Mouse (Mus musculus) left cerebral cortex, adult 2 months (tissue): Measurements from ENCODE around the gene Sema3b. TPM values are rescaled to one million over a fixed set of nuclear protein-coding genes. Genes with fewer than 3 reads are reported as not detected.
A peak's percentile ranks its signal among the peaks of the same experiment; 100 is the strongest.

Experiments
- DNase-seq, 2 experiments: peaks; one replicate each; pipeline ENCODE4 v3.0.0; 2021 to 2022; ENCODE audit warnings: low spot score in 2 of 2, mixed read lengths in 1 of 2; ENCODE audit errors: extremely low spot score in 1 of 2
- H3K27ac ChIP-seq: fragments of 200-600 bp; 2 replicates; pipeline ENCODE4 v1.8.1; 2022
- H3K4me3 ChIP-seq: fragments of 200-600 bp; 2 replicates; pipeline ENCODE4 v1.8.1; 2022
- CTCF ChIP-seq: fragments of 200-600 bp; IDR thresholded peaks from 2 replicates; pipeline ENCODE4 v1.8.1; 2022; ENCODE audit warnings: antibody characterized with exemption, mild to moderate bottlenecking, moderate library complexity
- intact Hi-C: fragments of 180-260 bp; cut with DNase I; formaldehyde crosslinking; loops from one replicate; pipeline ENCODE4 v1.15.1; 2025
- total RNA-seq, 2 experiments: library from RNA; stranded (reverse); gene quantifications; 2 replicates each; pipeline ENCODE4 v1.2.3; 2021

Gene Sema3b
- total RNA-seq, 2 experiments from 2014 or later, result 3.3 to 4.1 TPM

- DNase-seq, result no peak
- no peak overlapping the region for H3K4me3 ChIP-seq
- intact Hi-C loops, result no loop called here
- H3K27ac ChIP-seq, result peak overlapping the region; percentile 56
- TF ChIP-seq CTCF, result no peak
These were observed 15.5 kb upstream of the Sema3b start for GRCm38 (mm10) chr9:107624539-107624938.

GRCm38 (mm10) chr9:107620954-107621353 lies 11.9 kb upstream of the Sema3b start:
- no peak for TF ChIP-seq CTCF
- DNase-seq, result no peak
- H3K27ac ChIP-seq, result no peak overlapping the region
- no peak overlapping the region for H3K4me3 ChIP-seq
- intact Hi-C loops, result no loop called here

GRCm38 (mm10) chr9:107619546-107619879 lies 10.5 kb upstream of the Sema3b start:
- H3K4me3 ChIP-seq, result no peak overlapping the region
- no peak for DNase-seq
- TF ChIP-seq CTCF, result no peak
- H3K27ac ChIP-seq, result 0 out of 2 replicates have a peak overlapping the region, but pooled peaks have one; percentile 64
- intact Hi-C loops, result no loop called here

GRCm38 (mm10) chr9:107618778-107619545 lies 9.9 kb upstream of the Sema3b start:
- Histone ChIP-seq H3K4me3 (no peak overlapping the region), H3K27ac (peak overlapping the region; percentile 64)
- no peak for TF ChIP-seq CTCF
- intact Hi-C loops, result no loop called here
- no peak for DNase-seq

GRCm38 (mm10) chr9:107618098-107618497 lies 9.1 kb upstream of the Sema3b start:
- Histone ChIP-seq H3K4me3 (no peak overlapping the region), H3K27ac (peak overlapping the region; percentile 64)
- no peak for DNase-seq
- TF ChIP-seq CTCF, result no peak
- intact Hi-C loops, result no loop called here

GRCm38 (mm10) chr9:107617461-107617860 lies 8.4 kb upstream of the Sema3b start:
- peak; percentile 27 for TF ChIP-seq CTCF
- Histone ChIP-seq H3K4me3 (no peak overlapping the region), H3K27ac (peak overlapping the region; percentile 18; the same call in 1 of the 2 replicates)
- intact Hi-C loops, result no loop called here
- no peak for DNase-seq

GRCm38 (mm10) chr9:107615035-107615434 lies 6.0 kb upstream of the Sema3b start:
- H3K4me3 ChIP-seq, result no peak overlapping the region
- TF ChIP-seq CTCF, result no peak
- intact Hi-C loops, result no loop called here
- no peak for DNase-seq
- H3K27ac ChIP-seq, result no peak overlapping the region

- H3K4me3 ChIP-seq, result peak overlapping the region; percentile 51
- intact Hi-C loops, result loop anchor here (1.0 kb wide), 2 partner anchors 21 to 26 kb away; partner anchors contain the start of gene Ifrd2
- TF ChIP-seq CTCF, result no peak; the same call in none of the 2 replicates
- DNase-seq, result no peak
- peak overlapping the region; percentile 100 for H3K27ac ChIP-seq
These were observed 4.0 kb upstream of the Sema3b start for GRCm38 (mm10) chr9:107612945-107613569.

GRCm38 (mm10) chr9:107612191-107612944 lies 3.3 kb upstream of the Sema3b start:
- peak; percentile 99 to 100 for DNase-seq
- Histone ChIP-seq H3K4me3 (peak overlapping the region; percentile 51), H3K27ac (peak overlapping the region; percentile 100)
- intact Hi-C loops, result loop anchor here (1.0 kb wide), 2 partner anchors 22 to 25 kb away; partner anchors contain the start of gene Ifrd2
- TF ChIP-seq CTCF, result peak; percentile 96

- Histone ChIP-seq H3K27ac (peak overlapping the region; percentile 100), H3K4me3 (peak overlapping the region; percentile 51; the same call in 1 of the 2 replicates)
- intact Hi-C loops, result loop anchor here (1.0 kb wide), 2 partner anchors 23 to 24 kb away; partner anchors contain the start of gene Ifrd2
- DNase-seq, result no peak
- no peak for TF ChIP-seq CTCF
These were observed 2.6 kb upstream of the Sema3b start for GRCm38 (mm10) chr9:107611456-107612190.

GRCm38 (mm10) chr9:107609433-107609830 lies 403 bp upstream of the Sema3b start:
- Histone ChIP-seq H3K4me3 (no peak overlapping the region), H3K27ac (no peak overlapping the region)
- no peak for DNase-seq
- intact Hi-C loops, result no loop called here
- TF ChIP-seq CTCF, result no peak
